Mouse (Mus musculus) liver, embryonic 14 days (tissue): ENCODE data around the gene Majin. TPM values are rescaled to one million over a fixed set of nuclear protein-coding genes. Genes with fewer than 3 reads are reported as not detected.

Source experiments
- polyA plus RNA-seq: library from polyadenylated mRNA; depleted of rRNA; stranded (reverse); fragments of >200 nt; gene quantifications from 2 replicates; pipeline ENCODE4 v1.2.3, GENCODE M21; 2012; rRNA removed

Gene Majin
- polyA plus RNA-seq, result not detected in 2 replicates

GRCm38 (mm10) chr19:6184131-6184530, at the start of gene Majin:
Majin (plus strand) TSS chr19:6184388.

GRCm38 (mm10) chr19:6140678-6141393, 43.4 kb upstream of the Majin start, which contains the start of gene Batf2:
Batf2 (plus strand) TSS chr19:6140983.

GRCm38 (mm10) chr19:6141394-6141749, 42.8 kb upstream of the Majin start, which contains the start of gene Arl2:
Arl2 (minus strand) TSS chr19:6141548.

GRCm38 (mm10) chr19:6226135-6226534, 41.9 kb downstream of the Majin start, which contains the start of gene Gpha2:
Gpha2 (plus strand) TSS chr19:6226380.

GRCm38 (mm10) chr19:6235084-6236052, 51.2 kb downstream of the Majin start, which contains the start of gene Ppp2r5b:
Ppp2r5b (minus strand) TSS chr19:6235872.

GRCm38 (mm10) chr19:6241274-6242107, 57.3 kb downstream of the Majin start, which contains the start of gene Atg2a:
Atg2a (plus strand) TSS chr19:6241668.

Other genes with a start within 250 kb of the Majin start
- 55.8 and 62.7 TPM in 2 replicates for gene Pola2, start 220.2 kb upstream of the Majin start, polyA plus RNA-seq
- not detected in 2 replicates for gene Slc22a20, start 198.2 kb upstream of the Majin start, polyA plus RNA-seq
- 24.8 and 29.9 TPM in 2 replicates for gene Capn1, start 168.5 kb upstream of the Majin start, polyA plus RNA-seq
- 8.8 and 11.9 TPM in 2 replicates for gene Syvn1, start 137.8 kb upstream of the Majin start, polyA plus RNA-seq
- gene Mrpl49, start 126.6 kb upstream of the Majin start, polyA plus RNA-seq, result 28.3 and 34.1 TPM in 2 replicates
- gene Fau, start 126.5 kb upstream of the Majin start, polyA plus RNA-seq, result 961 and 1,008 TPM in 2 replicates
- 13.5 and 15.6 TPM in 2 replicates for gene Znhit2, start 123.2 kb upstream of the Majin start, polyA plus RNA-seq
- gene Tm7sf2, start 116.0 kb upstream of the Majin start, polyA plus RNA-seq, result 29.2 and 36.4 TPM in 2 replicates
- gene Vps51, start 107.2 kb upstream of the Majin start, polyA plus RNA-seq, result 20.8 and 25.0 TPM in 2 replicates
- gene Tmem262, start 104.4 kb upstream of the Majin start, polyA plus RNA-seq, result 0.06 TPM in 1 of 2 replicates, not detected in the other
- 0.17 and 0.19 TPM in 2 replicates for gene Gm28374, start 102.1 kb upstream of the Majin start, polyA plus RNA-seq
- gene Zfpl1, start 99.4 kb upstream of the Majin start, polyA plus RNA-seq, result 17.3 and 21.2 TPM in 2 replicates
- gene Cdca5, start 99.4 kb upstream of the Majin start, polyA plus RNA-seq, result 22.5 and 26.6 TPM in 2 replicates
- 0.50 and 0.53 TPM in 2 replicates for gene AC131692.1, start 90.0 kb upstream of the Majin start, polyA plus RNA-seq
- 4.2 and 4.4 TPM in 2 replicates for gene Naaladl1, start 78.6 kb upstream of the Majin start, polyA plus RNA-seq
- gene Sac3d1, start 65.7 kb upstream of the Majin start, polyA plus RNA-seq, result 15.7 and 17.5 TPM in 2 replicates
- 37.2 and 41.0 TPM in 2 replicates for gene Snx15, start 56.1 kb upstream of the Majin start, polyA plus RNA-seq
- 0.27 and 0.37 TPM in 2 replicates for gene Batf2, start 43.4 kb upstream of the Majin start, polyA plus RNA-seq
- gene Arl2, start 42.8 kb upstream of the Majin start, polyA plus RNA-seq, result 22.1 and 23.4 TPM in 2 replicates
- 0.07 and 0.08 TPM in 2 replicates for gene Gpha2, start 42.0 kb downstream of the Majin start, polyA plus RNA-seq
- gene Ppp2r5b, start 51.5 kb downstream of the Majin start, polyA plus RNA-seq, result 2.7 and 2.8 TPM in 2 replicates
- gene Atg2a, start 57.3 kb downstream of the Majin start, polyA plus RNA-seq, result 4.1 and 5.0 TPM in 2 replicates
- 64.9 and 71.3 TPM in 2 replicates for gene Ehd1, start 92.3 kb downstream of the Majin start, polyA plus RNA-seq
- 2.0 TPM in 2 replicates for gene Cdc42bpg, start 122.1 kb downstream of the Majin start, polyA plus RNA-seq
- gene Men1, start 150.6 kb downstream of the Majin start, polyA plus RNA-seq, result 16.2 and 19.2 TPM in 2 replicates
- 13.7 and 16.5 TPM in 2 replicates for gene Map4k2, start 156.7 kb downstream of the Majin start, polyA plus RNA-seq
- 48.0 and 61.2 TPM in 2 replicates for gene Sf1, start 179.3 kb downstream of the Majin start, polyA plus RNA-seq
- gene Pygm, start 200.0 kb downstream of the Majin start, polyA plus RNA-seq, result 1.5 and 1.7 TPM in 2 replicates
- 69.5 and 79.2 TPM in 2 replicates for gene Rasgrp2, start 215.0 kb downstream of the Majin start, polyA plus RNA-seq
- 0.31 and 0.40 TPM in 2 replicates for gene Nrxn2, start 234.3 kb downstream of the Majin start, polyA plus RNA-seq